Mouse (Mus musculus) cortical plate, adult 2 months (tissue): ENCODE measurements around the gene Slc11a1. TPM values are rescaled to one million over a fixed set of nuclear protein-coding genes. Genes with fewer than 3 reads are reported as not detected.
"Not testable (repeated sequence)": the region's sequence is repeated elsewhere in the genome, so short reads cannot be mapped to it uniquely, and the experiment has no call there.

Experiments used
- H3K27ac ChIP-seq: fragments of 200-500 bp; 2 replicates; pipeline ENCODE4 v1.5.1; 2012; ENCODE audit warnings: low read length, control low read depth, inconsistent platforms; ENCODE audit not compliant: insufficient read depth
- H3K4me1 ChIP-seq: fragments of 200-500 bp; 2 replicates; pipeline ENCODE4 v1.6.1; 2011; ENCODE audit warnings: low read length; ENCODE audit not compliant: control insufficient read depth, insufficient read depth
- H3K4me3 ChIP-seq: fragments of 200-500 bp; 2 replicates; pipeline ENCODE4 v1.5.1; 2011; ENCODE audit warnings: mild to moderate bottlenecking, low read length, control low read depth; ENCODE audit not compliant: insufficient read depth
- CTCF ChIP-seq: fragments of 200-500 bp; IDR thresholded peaks from 2 replicates; pipeline ENCODE4 v1.5.1; 2011; ENCODE audit warnings: mild to moderate bottlenecking, control low read depth, low read length; ENCODE audit not compliant: insufficient read depth; ENCODE audit errors: extremely low read depth
- POLR2A ChIP-seq: fragments of 200-500 bp; IDR thresholded peaks from 2 replicates; pipeline ENCODE4 v1.6.1; 2011; ENCODE audit warnings: mild to moderate bottlenecking, low read length, control low read depth; ENCODE audit not compliant: insufficient read depth; ENCODE audit errors: extremely low read depth
- polyA plus RNA-seq: library from polyadenylated mRNA; depleted of rRNA; stranded (reverse); fragments of >200 nt; gene quantifications from 2 replicates; pipeline ENCODE4 v1.2.3, GENCODE M21; 2012; rRNA removed

The Slc11a1 gene
- 7.6 and 8.9 TPM in 2 replicates for polyA plus RNA-seq

DNA sequence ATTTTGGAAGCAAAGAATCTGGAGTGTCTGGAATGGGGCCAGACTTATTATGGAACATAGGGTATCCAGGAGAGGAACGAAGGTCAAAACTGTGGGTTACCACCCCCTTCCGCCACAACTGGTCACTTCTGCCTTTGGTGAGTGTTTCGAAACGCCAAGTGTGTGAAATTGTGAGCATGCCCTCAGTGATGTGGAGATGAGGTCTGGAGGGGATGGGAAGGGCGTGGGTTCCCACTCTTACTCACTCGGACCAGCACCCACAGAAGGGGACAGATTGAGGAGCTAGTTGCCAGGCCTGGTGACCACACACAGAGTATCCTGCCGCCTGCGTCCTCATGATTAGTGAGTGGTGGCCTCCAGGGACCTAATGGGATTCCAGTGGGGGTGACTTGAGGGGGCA is at the start of gene Slc11a1:
Gene Slc11a1, plus strand, starts transcription at position 216 of the 400 bp plus-strand sequence.
- no peak within 1 kb of the TSS for H3K4me3 ChIP-seq
- TF ChIP-seq CTCF: no peak
- TF ChIP-seq POLR2A: no peak
- H3K27ac ChIP-seq: 0 out of 2 replicates have a peak within 1 kb of the TSS, but pooled peaks have one; percentile 84
- no peaks in the 10 kb centered on the region for H3K4me1 ChIP-seq

DNA sequence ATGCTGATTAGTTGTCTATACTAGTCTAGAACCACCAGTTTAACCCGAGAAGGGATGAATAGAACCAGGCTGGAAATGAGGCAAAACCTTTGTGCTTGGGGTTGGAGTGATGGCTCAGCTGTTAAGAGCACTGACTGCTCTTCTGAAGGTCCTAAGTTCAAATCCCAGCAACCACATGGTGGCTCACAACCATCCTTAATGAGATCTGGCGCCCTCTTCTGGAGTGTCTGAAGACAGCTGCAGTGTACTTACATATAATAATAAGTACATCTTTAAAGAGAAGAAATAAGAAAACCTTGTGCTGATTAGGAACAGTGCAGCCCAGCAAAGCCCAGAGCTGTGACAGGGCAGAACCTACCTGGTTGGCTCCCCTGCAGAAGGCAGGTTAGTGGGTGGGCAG is 48.1 kb upstream of the Slc11a1 start:
- not testable (repeated sequence) for H3K4me3 ChIP-seq, H3K27ac ChIP-seq, H3K4me1 ChIP-seq

DNA sequence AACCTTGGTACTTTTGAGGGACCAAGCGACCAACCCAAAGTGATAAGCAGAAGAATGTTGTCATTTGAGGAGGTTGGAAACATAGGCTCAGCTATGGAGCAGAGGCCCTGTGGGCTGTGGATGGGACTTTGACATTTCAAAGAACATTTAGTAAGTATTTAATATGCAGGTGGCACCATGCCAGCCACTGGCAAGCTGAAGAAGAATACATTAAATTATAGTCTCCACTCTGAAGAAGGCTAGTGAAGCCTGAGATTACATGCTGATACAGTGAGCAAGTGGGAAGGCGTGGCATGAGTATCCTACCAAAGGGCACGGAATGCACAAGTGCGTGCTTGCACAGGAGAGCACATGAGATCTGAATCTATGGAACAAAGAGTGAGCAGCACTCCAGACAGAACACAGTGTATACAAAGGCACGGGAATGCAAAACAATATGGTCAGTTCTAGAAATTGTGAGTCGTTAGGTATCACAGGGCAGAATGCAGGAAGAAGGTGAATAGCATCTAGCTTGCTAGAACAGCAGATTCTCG is 45.0 kb upstream of the Slc11a1 start:
- TF ChIP-seq CTCF (no peak), POLR2A (no peak)
- H3K27ac ChIP-seq: no peak overlapping the region
- H3K4me3 ChIP-seq: no peak overlapping the region
- peaks cover 3% of the 10 kb centered on the region; the same call in 1 of the 2 replicates for H3K4me1 ChIP-seq

DNA sequence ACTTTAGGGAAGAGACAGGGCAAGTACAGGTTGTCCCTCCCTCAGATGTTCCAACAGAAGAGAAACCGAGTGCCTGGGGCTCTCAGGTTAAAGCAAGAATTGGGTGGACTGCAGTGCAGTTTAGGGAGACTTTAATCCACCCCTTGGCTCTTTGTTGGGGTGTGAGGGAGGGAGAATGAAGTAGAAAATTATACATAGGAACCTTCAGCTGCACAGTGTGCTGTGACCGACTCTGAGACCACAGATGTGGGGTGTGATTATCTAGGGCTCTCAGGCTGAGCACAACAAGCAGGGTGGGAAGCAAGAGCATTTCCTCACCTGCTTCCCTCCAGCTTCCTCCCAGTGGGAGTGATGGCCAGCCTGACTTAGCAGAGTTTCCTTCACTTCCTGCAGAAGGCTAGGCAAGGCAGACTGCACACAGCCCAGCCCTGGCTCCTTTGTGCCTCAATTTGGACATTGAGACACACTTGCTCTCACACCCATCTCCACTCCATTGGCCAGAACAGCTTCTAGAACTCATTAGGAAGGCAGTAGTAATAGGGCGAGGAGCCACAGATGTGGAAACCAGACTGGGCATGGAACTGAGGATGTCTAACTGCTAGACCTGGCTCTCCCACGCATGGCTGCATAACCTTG is 43.8 kb upstream of the Slc11a1 start:
- Histone ChIP-seq H3K4me3 (no peak overlapping the region), H3K27ac (no peak overlapping the region), H3K4me1 (peaks cover 5% of the 10 kb centered on the region; the same call in 1 of the 2 replicates)
- TF ChIP-seq POLR2A (no peak), CTCF (no peak)

DNA sequence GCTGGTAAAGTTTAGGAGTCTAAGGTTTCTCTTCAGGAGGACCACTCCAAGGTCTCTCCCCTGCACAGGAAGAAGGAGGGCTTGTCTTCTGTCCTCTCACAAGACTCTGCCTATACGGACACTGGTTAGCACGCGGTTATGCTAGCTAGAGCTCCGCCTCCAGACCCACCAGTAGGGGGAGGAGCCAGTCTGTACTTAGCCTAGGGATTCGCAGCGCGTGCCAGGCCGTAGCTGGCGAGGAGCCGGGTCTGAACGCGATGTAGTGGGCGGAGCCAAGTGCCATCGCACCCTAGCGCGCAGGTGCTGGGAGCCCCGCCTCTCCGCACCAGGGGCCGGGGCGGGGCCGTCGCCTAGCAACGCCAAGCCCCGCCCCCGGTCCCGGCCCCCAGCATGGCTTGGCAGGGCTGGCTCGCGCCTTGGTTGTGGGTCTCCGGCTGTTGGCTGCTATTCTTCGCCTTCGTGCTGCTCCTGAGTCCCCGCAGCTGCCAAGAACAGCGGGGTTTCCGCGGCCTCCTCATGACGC is 42.7 kb upstream of the Slc11a1 start:
- TF ChIP-seq CTCF: no peak
- 0 out of 2 replicates have a peak, but pooled peaks have one; percentile 43 for TF ChIP-seq POLR2A
- peak overlapping the region; percentile 60 for H3K27ac ChIP-seq

DNA sequence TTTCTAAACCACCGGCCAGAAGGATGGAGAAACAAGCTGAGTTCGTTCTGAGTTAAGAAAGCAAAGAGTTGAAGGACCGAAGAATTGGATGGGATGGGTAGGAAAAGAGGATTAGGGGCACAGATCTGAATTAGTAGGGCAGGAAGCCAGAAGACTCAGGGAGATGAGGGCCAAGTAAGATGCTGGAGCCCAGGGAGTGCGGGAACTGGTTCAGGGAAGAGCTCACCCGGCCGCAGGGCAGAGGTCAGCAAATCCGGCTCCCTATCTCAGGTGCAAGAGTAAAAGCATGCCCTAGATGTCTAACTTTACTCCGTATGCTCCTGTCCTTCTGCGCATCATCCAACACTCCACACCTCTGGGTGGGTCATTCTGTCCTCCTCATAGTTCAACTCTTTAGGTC is 42.1 kb upstream of the Slc11a1 start:
- H3K4me3 ChIP-seq: peak overlapping the region; percentile 57
- TF ChIP-seq CTCF (no peak), POLR2A (no peak)
- H3K4me1 ChIP-seq: peaks cover 5% of the 10 kb centered on the region; the same call in 1 of the 2 replicates
- H3K27ac ChIP-seq: peak overlapping the region; percentile 60

More for the DNA sequence above, 42.7 kb upstream of the Slc11a1 start:
- Histone ChIP-seq H3K4me3 (peak overlapping the region; percentile 57), H3K4me1 (peaks cover 5% of the 10 kb centered on the region; the same call in 1 of the 2 replicates)

DNA sequence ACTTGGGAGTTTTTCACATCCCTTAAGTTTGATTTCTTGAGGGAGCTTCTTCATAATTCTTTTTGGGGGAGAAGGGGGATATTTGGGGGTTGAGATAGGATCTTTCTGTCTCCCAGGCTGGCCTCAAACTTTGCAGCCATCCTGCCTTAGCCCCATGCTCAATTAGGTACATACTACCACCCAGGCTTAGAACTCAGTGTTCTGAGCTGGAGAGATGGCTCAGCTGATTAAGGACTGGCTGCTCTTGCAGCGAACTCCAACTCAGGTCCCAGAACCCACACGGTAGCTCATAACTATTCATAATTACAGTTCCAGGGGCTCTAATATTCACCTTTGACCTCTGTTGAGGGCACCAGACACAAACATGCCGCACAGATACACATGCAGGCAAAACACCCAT is 40.4 kb upstream of the Slc11a1 start:
- no peak for TF ChIP-seq POLR2A
- TF ChIP-seq CTCF: no peak
- no peak overlapping the region for H3K4me3 ChIP-seq
- no peak overlapping the region for H3K27ac ChIP-seq
- peaks cover 5% of the 10 kb centered on the region; the same call in 1 of the 2 replicates for H3K4me1 ChIP-seq

DNA sequence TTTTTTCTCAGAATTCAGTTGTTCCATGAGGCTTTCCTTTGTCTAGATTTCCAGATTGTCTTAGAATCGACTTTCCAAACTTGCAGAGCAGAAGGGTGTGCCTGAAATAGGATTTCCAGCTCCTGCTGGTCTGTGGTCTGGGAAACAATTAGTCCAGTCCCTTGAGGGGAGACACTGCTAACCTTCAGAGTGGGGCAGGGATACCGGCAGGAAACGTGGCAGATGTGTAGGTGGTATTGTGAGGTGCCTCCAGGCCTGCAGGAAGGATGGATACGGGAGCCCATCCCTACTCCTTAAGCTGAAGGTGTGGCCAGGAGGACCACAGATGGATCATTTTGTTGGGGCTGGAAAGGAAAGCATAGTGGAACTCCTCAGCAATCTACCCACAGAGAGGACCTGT is 40.0 kb upstream of the Slc11a1 start:
- Histone ChIP-seq H3K27ac (no peak overlapping the region), H3K4me3 (no peak overlapping the region), H3K4me1 (peaks cover 6% of the 10 kb centered on the region; the same call in 1 of the 2 replicates)
- TF ChIP-seq POLR2A (no peak), CTCF (no peak)

DNA sequence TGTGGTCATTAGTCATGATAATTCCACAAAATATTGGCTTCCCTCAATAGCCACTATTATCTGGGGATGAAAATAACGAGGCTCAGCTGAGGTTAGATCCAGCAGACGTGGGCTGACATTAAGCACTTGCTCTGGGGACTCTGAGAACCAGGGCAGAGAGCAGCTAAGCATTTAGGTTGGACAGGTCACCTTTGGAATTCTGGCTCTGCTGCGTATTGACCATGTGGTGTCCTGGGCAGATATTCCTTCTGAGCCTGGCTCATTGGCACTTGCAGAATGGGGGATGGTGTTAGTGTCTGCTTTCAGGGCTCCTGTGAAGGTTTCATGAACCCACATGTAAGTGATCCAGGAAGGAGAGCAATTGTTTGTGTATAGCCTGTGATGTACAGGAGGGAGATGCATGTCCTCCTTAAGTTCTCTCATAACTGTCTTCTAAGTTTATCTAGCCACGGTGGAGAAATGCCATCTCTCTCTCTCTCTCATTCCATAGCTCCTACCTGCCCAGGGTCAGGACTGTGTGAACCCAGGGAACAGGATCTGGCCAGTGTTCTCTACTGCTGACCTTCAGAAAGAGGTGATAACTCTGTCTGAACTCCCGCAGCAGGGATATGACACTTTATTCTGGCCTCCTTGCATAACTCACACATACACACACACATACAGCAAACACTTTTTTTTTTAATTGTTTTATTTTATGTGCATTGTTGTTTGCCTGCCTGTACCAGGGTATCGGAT is 39.4 kb upstream of the Slc11a1 start:
- Histone ChIP-seq H3K4me1 (peaks cover 9% of the 10 kb centered on the region; the same call in 1 of the 2 replicates), H3K27ac (no peak overlapping the region), H3K4me3 (no peak overlapping the region)
- TF ChIP-seq CTCF (no peak), POLR2A (no peak)

DNA sequence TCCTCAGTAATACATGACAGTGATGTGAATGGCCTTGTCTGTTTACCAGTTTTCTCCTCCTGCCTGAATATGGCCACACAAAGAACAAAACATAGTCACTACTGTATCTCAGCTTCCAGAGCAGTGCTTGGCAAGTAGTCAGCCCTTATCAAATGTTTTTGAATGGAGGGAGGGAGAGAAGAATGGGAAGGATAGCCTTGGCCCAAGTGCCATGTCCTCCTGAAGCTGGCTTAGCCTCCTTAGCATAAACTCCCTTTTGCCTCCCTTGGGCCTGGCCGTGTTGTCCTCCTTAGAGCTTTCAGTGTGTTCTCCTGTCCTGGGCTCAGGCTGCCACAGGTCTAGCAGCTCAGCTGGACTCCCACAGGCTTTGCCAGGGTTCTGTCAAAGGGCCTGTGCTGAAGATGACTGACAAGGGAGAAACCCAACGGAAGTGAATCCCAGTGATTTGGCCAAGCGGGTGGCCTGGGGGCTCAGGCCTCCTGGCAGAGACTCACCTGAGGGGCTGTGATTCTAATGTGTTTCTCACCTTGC is 37.7 kb upstream of the Slc11a1 start:
- Histone ChIP-seq H3K4me1 (peaks cover 12% of the 10 kb centered on the region), H3K4me3 (no peak overlapping the region), H3K27ac (no peak overlapping the region)
- no peak for TF ChIP-seq POLR2A
- no peak for TF ChIP-seq CTCF
